In genomic region chr5:30824124-30824988, GRCm38 (mm10) we compare ENCODE assay signal across 21 mouse cellular contexts. TPM values are rescaled to one million over a fixed set of nuclear protein-coding genes. Genes with fewer than 3 reads are reported as not detected.
A peak's percentile ranks its signal among the peaks of the same experiment; 100 is the strongest.
DNase-seq lines count a peak whose midpoint lies in the region; ATAC-seq lines count a peak whose summit lies in the region.
"Had no signal": no experiment of that assay in that cellular context is flagged by ENCODE, and none has a peak within 500 bp of the region (broad histone marks: within the 10 kb centered on the region; RNA-seq: fewer than 3 reads in every experiment).

No protein-coding gene starts in this region.

- ATAC-seq in kidney, embryonic 15.5 days (replicated peaks; ENCODE audit: low FRiP score) = no peak
- ATAC-seq in midbrain, embryonic 12.5 days (ENCODE audit: low FRiP score, low read depth) = peak; percentile 70
- ATAC-seq in midbrain, embryonic 16.5 days = no peak
- ATAC-seq in liver, embryonic 11.5 days (replicated peaks; ENCODE audit: low FRiP score) = no peak
- ATAC-seq: intestine, embryonic 16.5 days; lung, postnatal 0 days had no signal

- no peak overlapping the region for H3K4me2 ChIP-seq in kidney, embryonic 15.5 days
- H3K4me2 ChIP-seq in midbrain, embryonic 12.5 days (replicated peaks) = 0 out of 2 replicates have a peak overlapping the region, but pooled peaks have one; percentile 4
- H3K4me2 ChIP-seq in midbrain, embryonic 16.5 days (ENCODE audit: low read length) = no peak overlapping the region
- no peak overlapping the region for H3K4me2 ChIP-seq in liver, embryonic 11.5 days
- H3K4me2 ChIP-seq: heart, embryonic 15.5 days; hindbrain, embryonic 12.5 days; liver, embryonic 13.5 days; neural tube, embryonic 12.5 days; stomach, embryonic 15.5 days had no signal

- H3K36me3 ChIP-seq in kidney, embryonic 15.5 days = no peaks in the 10 kb centered on the region
- no peaks in the 10 kb centered on the region for H3K36me3 ChIP-seq in midbrain, embryonic 12.5 days
- no peaks in the 10 kb centered on the region for H3K36me3 ChIP-seq in midbrain, embryonic 16.5 days (ENCODE audit: control insufficient read depth, insufficient read depth, low read length)
- no peaks in the 10 kb centered on the region for H3K36me3 ChIP-seq in liver, embryonic 11.5 days (ENCODE audit: control insufficient read depth, insufficient read depth, low read length)
- H3K36me3 ChIP-seq: heart, embryonic 10.5 days; heart, embryonic 15.5 days; hindbrain, embryonic 12.5 days; liver, embryonic 13.5 days; neural tube, embryonic 12.5 days; stomach, embryonic 15.5 days had no signal

- H3K9ac ChIP-seq in kidney, embryonic 15.5 days = 0 out of 2 replicates have a peak overlapping the region, but pooled peaks have one; percentile 7
- H3K9ac ChIP-seq in midbrain, embryonic 12.5 days (replicated peaks) = no peak overlapping the region
- no peak overlapping the region for H3K9ac ChIP-seq in midbrain, embryonic 16.5 days (ENCODE audit: low read depth, low read length)
- H3K9ac ChIP-seq in liver, embryonic 11.5 days (ENCODE audit: low read depth, low read length) = no peak overlapping the region
- H3K9ac ChIP-seq: heart, embryonic 15.5 days; hindbrain, embryonic 12.5 days; liver, embryonic 13.5 days; neural tube, embryonic 12.5 days; stomach, embryonic 15.5 days had no signal

- 87% methylated on average over 11 of the region's 11 CpGs for WGBS in kidney, embryonic 15.5 days
- 33% methylated on average over 11 of the region's 11 CpGs for WGBS in midbrain, embryonic 12.5 days
- WGBS in midbrain, embryonic 16.5 days = 26% methylated on average over 11 of the region's 11 CpGs
- WGBS in liver, embryonic 11.5 days = 83% methylated on average over 11 of the region's 11 CpGs

- no peak overlapping the region for H3K27ac ChIP-seq in kidney, embryonic 15.5 days
- peak overlapping the region; percentile 70 for H3K27ac ChIP-seq in midbrain, embryonic 12.5 days (replicated peaks)
- H3K27ac ChIP-seq in midbrain, embryonic 16.5 days (ENCODE audit: low read length) = no peak overlapping the region
- H3K27ac ChIP-seq in liver, embryonic 11.5 days (ENCODE audit: low read depth, low read length) = no peak overlapping the region
- H3K27ac ChIP-seq: heart, embryonic 10.5 days; heart, embryonic 15.5 days; hindbrain, embryonic 12.5 days; left cerebral cortex, adult 2 months; liver, embryonic 13.5 days; macrophage; neural tube, embryonic 12.5 days; stomach, embryonic 15.5 days had no signal

- H3K27me3 ChIP-seq in kidney, embryonic 15.5 days = no peaks in the 10 kb centered on the region
- no peaks in the 10 kb centered on the region for H3K27me3 ChIP-seq in midbrain, embryonic 12.5 days
- no peaks in the 10 kb centered on the region for H3K27me3 ChIP-seq in midbrain, embryonic 16.5 days (ENCODE audit: control insufficient read depth, insufficient read depth, low read depth, low read length)
- H3K27me3 ChIP-seq in liver, embryonic 11.5 days (replicated peaks; ENCODE audit: control insufficient read depth, insufficient read depth, low read length) = no peaks in the 10 kb centered on the region
- H3K27me3 ChIP-seq: heart, embryonic 15.5 days; hindbrain, embryonic 12.5 days; liver, embryonic 13.5 days; neural tube, embryonic 12.5 days; stomach, embryonic 15.5 days had no signal

- no peaks in the 10 kb centered on the region for H3K9me3 ChIP-seq in kidney, embryonic 15.5 days (replicated peaks)
- no peaks in the 10 kb centered on the region for H3K9me3 ChIP-seq in midbrain, embryonic 12.5 days
- no peaks in the 10 kb centered on the region for H3K9me3 ChIP-seq in midbrain, embryonic 16.5 days (replicated peaks; ENCODE audit: control insufficient read depth, low read length, poor library complexity, severe bottlenecking)
- H3K9me3 ChIP-seq in liver, embryonic 11.5 days (ENCODE audit: control insufficient read depth, low read length) = no peaks in the 10 kb centered on the region
- H3K9me3 ChIP-seq: heart, embryonic 10.5 days; heart, embryonic 15.5 days; hindbrain, embryonic 12.5 days; liver, embryonic 13.5 days; neural tube, embryonic 12.5 days; stomach, embryonic 15.5 days had no signal

- H3K4me3 ChIP-seq in kidney, embryonic 15.5 days (replicated peaks) = no peak overlapping the region
- no peak overlapping the region for H3K4me3 ChIP-seq in midbrain, embryonic 12.5 days
- no peak overlapping the region for H3K4me3 ChIP-seq in midbrain, embryonic 16.5 days (ENCODE audit: low read depth, low read length)
- H3K4me3 ChIP-seq in liver, embryonic 11.5 days (ENCODE audit: low read depth, low read length) = no peak overlapping the region
- H3K4me3 ChIP-seq: heart, embryonic 10.5 days; heart, embryonic 15.5 days; hindbrain, embryonic 12.5 days; left cerebral cortex, adult 2 months; liver, embryonic 13.5 days; myocyte; neural tube, embryonic 12.5 days; stomach, embryonic 15.5 days had no signal

- DNase-seq in kidney, adult 11 months = no peak
- DNase-seq in retina, adult 2 months (ENCODE audit: low read depth, low spot score) = peak; percentile 67
- no peak for DNase-seq in liver, embryonic 11.5 days (ENCODE audit: low spot score)
- DNase-seq: B cell, adult 2 months; kidney, adult 9 months; kidney, postnatal 14 days; liver, embryonic 13.5 days; lung, adult 18-20 months had no signal

- no peaks in the 10 kb centered on the region for H3K4me1 ChIP-seq in kidney, embryonic 15.5 days
- H3K4me1 ChIP-seq in midbrain, embryonic 12.5 days = peaks cover 23% of the 10 kb centered on the region
- peaks cover 8% of the 10 kb centered on the region for H3K4me1 ChIP-seq in midbrain, embryonic 16.5 days (ENCODE audit: control insufficient read depth, insufficient read depth, low read length)
- no peaks in the 10 kb centered on the region for H3K4me1 ChIP-seq in liver, embryonic 11.5 days (replicated peaks; ENCODE audit: control insufficient read depth, insufficient read depth, low read length)
- H3K4me1 ChIP-seq: liver, embryonic 13.5 days; stomach, embryonic 15.5 days had no signal

RNA-seq across cellular contexts. Expression of gene Mapre3, which starts 9.9 kb away (rescaled TPM):
- polyA plus RNA-seq in kidney, embryonic 15.5 days (2015; fragmentation: Nextera tagmentation; extraction: Ambion mirVana) = 22.4 and 23.6 TPM in 2 replicates
- polyA plus RNA-seq in midbrain, embryonic 12.5 days (2016; fragmentation: Nextera tagmentation; extraction: Ambion mirVana) = 69.3 and 77.7 TPM in 2 replicates
- 162 and 172 TPM in 2 replicates for polyA plus RNA-seq in midbrain, embryonic 16.5 days (2015; fragmentation: Nextera tagmentation; extraction: Ambion mirVana)
- polyA plus RNA-seq in liver, embryonic 11.5 days (2014; fragmentation: Nextera tagmentation; extraction: Ambion mirVana) = 7.1 and 7.9 TPM in 2 replicates

RNA-seq across cellular contexts. Expression of gene Tmem214, which starts 43.5 kb away (rescaled TPM):
- polyA plus RNA-seq in kidney, embryonic 15.5 days (2015; fragmentation: Nextera tagmentation; extraction: Ambion mirVana) = 82.4 and 93.2 TPM in 2 replicates
- polyA plus RNA-seq in midbrain, embryonic 12.5 days (2016; fragmentation: Nextera tagmentation; extraction: Ambion mirVana) = 58.4 and 65.5 TPM in 2 replicates
- polyA plus RNA-seq in midbrain, embryonic 16.5 days (2015; fragmentation: Nextera tagmentation; extraction: Ambion mirVana) = 67.5 and 69.7 TPM in 2 replicates
- polyA plus RNA-seq in liver, embryonic 11.5 days (2014; fragmentation: Nextera tagmentation; extraction: Ambion mirVana) = 66.5 and 67.2 TPM in 2 replicates
